Mouse (Mus musculus) liver, adult 2 months (tissue): ENCODE measurements around the gene Rffl.

Source experiments
- CTCF ChIP-seq: fragments of 200-500 bp; IDR thresholded peaks from 2 replicates; pipeline ENCODE4 v1.5.1; 2011; ENCODE audit warnings: low read depth, low read length, control low read depth
- POLR2A ChIP-seq: fragments of 200-500 bp; IDR thresholded peaks from 2 replicates; pipeline ENCODE4 v1.6.1; 2011; ENCODE audit warnings: low read length, control low read depth; ENCODE audit not compliant: insufficient read depth; ENCODE audit errors: extremely low read depth

DNA sequence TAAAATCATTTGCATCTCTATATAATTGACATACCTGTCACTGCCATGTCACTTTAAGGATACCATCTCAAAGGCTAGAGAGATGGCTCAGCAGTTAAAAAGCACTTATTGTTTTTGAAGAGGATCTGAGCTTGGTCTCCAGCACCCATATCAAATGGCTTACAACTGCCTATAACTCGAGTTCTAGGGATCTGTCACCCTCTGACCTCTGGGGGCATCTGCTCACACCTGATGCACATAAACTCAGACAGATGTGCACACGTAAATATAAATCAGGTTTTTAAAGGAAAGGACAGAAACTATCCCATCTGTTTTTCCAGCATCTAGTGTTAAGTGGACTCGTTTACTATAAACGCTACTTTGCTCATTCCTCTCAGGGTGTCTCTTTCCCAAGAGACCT is 107.7 kb downstream of the Rffl start:
- TF ChIP-seq CTCF = no peak
- TF ChIP-seq POLR2A = no peak
